Mouse (Mus musculus): Measurements from ENCODE around the gene Sema3e. TPM values are rescaled to one million over a fixed set of nuclear protein-coding genes. Genes with fewer than 3 reads are reported as not detected.

The Sema3e gene
- polyA plus RNA-seq, 1 experiment from 2014 or later, result 3.1 TPM

GRCm38 (mm10) chr5:14138725-14139124 lies 113.6 kb downstream of the Sema3e start:
- Histone ChIP-seq H3K36me3 (ENCODE audit: control insufficient read depth, insufficient read depth, low read length) (no peaks in the 10 kb centered on the region), H3K27ac (replicated peaks; ENCODE audit: low read depth, low read length) (no peak overlapping the region), H3K4me1 (ENCODE audit: control insufficient read depth, insufficient read depth, low read length) (no peaks in the 10 kb centered on the region), H3K9me3 (ENCODE audit: control insufficient read depth, low read length) (no peaks in the 10 kb centered on the region), H3K4me3 (replicated peaks; ENCODE audit: low read depth, low read length) (no peak overlapping the region), H3K27me3 (ENCODE audit: control insufficient read depth, insufficient read depth, low read length) (no peaks in the 10 kb centered on the region), H3K4me2 (ENCODE audit: low read length) (no peak overlapping the region), H3K9ac (replicated peaks; ENCODE audit: low read length) (no peak overlapping the region)
- DNase-seq (no peak), ATAC-seq (ENCODE audit: low FRiP score, low TSS enrichment) (no peak)
- WGBS, result 94% methylated on average over 1 of the region's 1 CpGs

- H3K4me2 ChIP-seq (ENCODE audit: low read length), result no peak overlapping the region
- H3K9me3 ChIP-seq (ENCODE audit: control insufficient read depth, low read length), result no peaks in the 10 kb centered on the region
- DNase-seq (no peak), ATAC-seq (ENCODE audit: low FRiP score, low TSS enrichment) (no peak)
- H3K4me3 ChIP-seq (replicated peaks; ENCODE audit: low read depth, low read length), result no peak overlapping the region
- H3K9ac ChIP-seq (replicated peaks; ENCODE audit: low read length), result no peak overlapping the region
- H3K27me3 ChIP-seq (ENCODE audit: control insufficient read depth, insufficient read depth, low read length), result no peaks in the 10 kb centered on the region
- WGBS, result 77% methylated on average over 5 of the region's 5 CpGs
- no peak overlapping the region for H3K27ac ChIP-seq (replicated peaks; ENCODE audit: low read depth, low read length)
- H3K36me3 ChIP-seq (ENCODE audit: control insufficient read depth, insufficient read depth, low read length), result no peaks in the 10 kb centered on the region
- H3K4me1 ChIP-seq (ENCODE audit: control insufficient read depth, insufficient read depth, low read length), result no peaks in the 10 kb centered on the region
These were observed 137.5 kb downstream of the Sema3e start for GRCm38 (mm10) chr5:14162579-14162978.

DNA sequence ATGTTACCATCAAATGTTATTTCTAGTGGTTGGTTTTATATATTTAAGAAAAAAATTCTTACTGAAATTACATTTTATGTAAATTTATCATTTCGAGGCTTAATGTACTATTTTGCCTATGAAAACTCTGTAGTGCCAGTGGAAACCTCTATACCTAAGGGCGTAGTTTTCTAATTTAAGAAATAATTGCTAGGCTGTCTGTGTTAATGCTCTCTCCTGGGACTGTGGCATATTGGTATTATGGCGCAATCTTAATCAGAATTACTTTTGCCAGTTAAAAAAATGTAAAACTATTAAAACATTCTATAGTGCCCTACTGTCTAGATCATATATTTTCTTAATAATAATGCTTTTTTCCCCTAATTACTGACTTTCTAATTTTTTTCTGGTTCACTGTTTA lies 138.2 kb downstream of the Sema3e start:
- no peak for ATAC-seq (ENCODE audit: low FRiP score, low TSS enrichment)
- Histone ChIP-seq H3K4me3 (replicated peaks; ENCODE audit: low read depth, low read length) (no peak overlapping the region), H3K4me2 (ENCODE audit: low read length) (no peak overlapping the region), H3K27me3 (ENCODE audit: control insufficient read depth, insufficient read depth, low read length) (no peaks in the 10 kb centered on the region), H3K27ac (replicated peaks; ENCODE audit: low read depth, low read length) (no peak overlapping the region), H3K4me1 (ENCODE audit: control insufficient read depth, insufficient read depth, low read length) (no peaks in the 10 kb centered on the region), H3K9me3 (ENCODE audit: control insufficient read depth, low read length) (no peaks in the 10 kb centered on the region), H3K9ac (replicated peaks; ENCODE audit: low read length) (no peak overlapping the region), H3K36me3 (ENCODE audit: control insufficient read depth, insufficient read depth, low read length) (no peaks in the 10 kb centered on the region)
- WGBS, result 80% methylated on average over 3 of the region's 3 CpGs
- no peak for DNase-seq

GRCm38 (mm10) chr5:14167776-14168175 lies 142.7 kb downstream of the Sema3e start:
- DNase-seq, result no peak
- H3K27ac ChIP-seq (replicated peaks; ENCODE audit: low read depth, low read length), result no peak overlapping the region
- no peak overlapping the region for H3K4me3 ChIP-seq (replicated peaks; ENCODE audit: low read depth, low read length)
- 69% methylated on average over 3 of the region's 3 CpGs for WGBS
- no peak overlapping the region for H3K4me2 ChIP-seq (ENCODE audit: low read length)
- H3K9me3 ChIP-seq (ENCODE audit: control insufficient read depth, low read length), result no peaks in the 10 kb centered on the region
- no peak overlapping the region for H3K9ac ChIP-seq (replicated peaks; ENCODE audit: low read length)
- no peak for ATAC-seq (ENCODE audit: low FRiP score, low TSS enrichment)
- no peaks in the 10 kb centered on the region for H3K27me3 ChIP-seq (ENCODE audit: control insufficient read depth, insufficient read depth, low read length)
- no peaks in the 10 kb centered on the region for H3K4me1 ChIP-seq (ENCODE audit: control insufficient read depth, insufficient read depth, low read length)
- H3K36me3 ChIP-seq (ENCODE audit: control insufficient read depth, insufficient read depth, low read length), result no peaks in the 10 kb centered on the region

- Histone ChIP-seq H3K27me3 (ENCODE audit: control insufficient read depth, insufficient read depth, low read length) (no peaks in the 10 kb centered on the region), H3K4me2 (ENCODE audit: low read length) (no peak overlapping the region), H3K36me3 (ENCODE audit: control insufficient read depth, insufficient read depth, low read length) (no peaks in the 10 kb centered on the region), H3K9me3 (ENCODE audit: control insufficient read depth, low read length) (no peaks in the 10 kb centered on the region), H3K4me1 (ENCODE audit: control insufficient read depth, insufficient read depth, low read length) (no peaks in the 10 kb centered on the region), H3K4me3 (replicated peaks; ENCODE audit: low read depth, low read length) (no peak overlapping the region), H3K27ac (replicated peaks; ENCODE audit: low read depth, low read length) (no peak overlapping the region), H3K9ac (replicated peaks; ENCODE audit: low read length) (no peak overlapping the region)
- WGBS, result 87% methylated on average over 10 of the region's 10 CpGs
- no peak for ATAC-seq (ENCODE audit: low FRiP score, low TSS enrichment)
- DNase-seq, result no peak
These were observed 148.5 kb downstream of the Sema3e start for GRCm38 (mm10) chr5:14173355-14174183.

DNA sequence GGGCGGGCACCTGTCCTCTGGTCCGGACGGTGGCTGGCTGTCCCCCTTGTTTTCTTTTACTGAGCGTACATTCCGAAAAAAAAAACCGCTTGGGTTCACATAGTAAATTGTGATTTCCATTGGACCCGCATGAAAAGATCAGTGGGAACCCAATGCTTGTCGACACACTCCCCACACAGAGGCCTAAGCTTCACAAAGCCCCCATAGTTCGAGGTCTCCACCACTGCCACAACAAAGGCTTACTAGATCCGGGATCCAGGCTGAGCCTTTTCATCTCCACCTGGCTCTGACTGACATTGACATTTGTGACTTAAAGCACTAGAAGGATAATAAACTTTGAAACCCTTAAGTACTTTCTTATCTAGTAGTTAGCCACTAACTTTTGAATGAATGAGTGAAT lies 155.5 kb downstream of the Sema3e start:
- H3K4me1 ChIP-seq (ENCODE audit: control insufficient read depth, insufficient read depth, low read length), result no peaks in the 10 kb centered on the region
- no peaks in the 10 kb centered on the region for H3K36me3 ChIP-seq (ENCODE audit: control insufficient read depth, insufficient read depth, low read length)
- 81% methylated on average over 10 of the region's 10 CpGs for WGBS
- H3K9ac ChIP-seq (replicated peaks; ENCODE audit: low read length), result no peak overlapping the region
- H3K9me3 ChIP-seq (ENCODE audit: control insufficient read depth, low read length), result no peaks in the 10 kb centered on the region
- H3K27ac ChIP-seq (replicated peaks; ENCODE audit: low read depth, low read length), result no peak overlapping the region
- ATAC-seq (ENCODE audit: low FRiP score, low TSS enrichment) (no peak), DNase-seq (no peak)
- no peaks in the 10 kb centered on the region for H3K27me3 ChIP-seq (ENCODE audit: control insufficient read depth, insufficient read depth, low read length)
- H3K4me2 ChIP-seq (ENCODE audit: low read length), result no peak overlapping the region
- H3K4me3 ChIP-seq (replicated peaks; ENCODE audit: low read depth, low read length), result no peak overlapping the region

- ATAC-seq (ENCODE audit: low FRiP score, low TSS enrichment) (no peak), DNase-seq (no peak)
- no peak overlapping the region for H3K27ac ChIP-seq (replicated peaks; ENCODE audit: low read depth, low read length)
- no peaks in the 10 kb centered on the region for H3K4me1 ChIP-seq (ENCODE audit: control insufficient read depth, insufficient read depth, low read length)
- 87% methylated on average over 11 of the region's 11 CpGs for WGBS
- no peak overlapping the region for H3K9ac ChIP-seq (replicated peaks; ENCODE audit: low read length)
- no peak overlapping the region for H3K4me3 ChIP-seq (replicated peaks; ENCODE audit: low read depth, low read length)
- H3K4me2 ChIP-seq (ENCODE audit: low read length), result no peak overlapping the region
- H3K9me3 ChIP-seq (ENCODE audit: control insufficient read depth, low read length), result no peaks in the 10 kb centered on the region
- H3K27me3 ChIP-seq (ENCODE audit: control insufficient read depth, insufficient read depth, low read length), result no peaks in the 10 kb centered on the region
- no peaks in the 10 kb centered on the region for H3K36me3 ChIP-seq (ENCODE audit: control insufficient read depth, insufficient read depth, low read length)
These were observed 157.1 kb downstream of the Sema3e start for GRCm38 (mm10) chr5:14182156-14182555.

DNA sequence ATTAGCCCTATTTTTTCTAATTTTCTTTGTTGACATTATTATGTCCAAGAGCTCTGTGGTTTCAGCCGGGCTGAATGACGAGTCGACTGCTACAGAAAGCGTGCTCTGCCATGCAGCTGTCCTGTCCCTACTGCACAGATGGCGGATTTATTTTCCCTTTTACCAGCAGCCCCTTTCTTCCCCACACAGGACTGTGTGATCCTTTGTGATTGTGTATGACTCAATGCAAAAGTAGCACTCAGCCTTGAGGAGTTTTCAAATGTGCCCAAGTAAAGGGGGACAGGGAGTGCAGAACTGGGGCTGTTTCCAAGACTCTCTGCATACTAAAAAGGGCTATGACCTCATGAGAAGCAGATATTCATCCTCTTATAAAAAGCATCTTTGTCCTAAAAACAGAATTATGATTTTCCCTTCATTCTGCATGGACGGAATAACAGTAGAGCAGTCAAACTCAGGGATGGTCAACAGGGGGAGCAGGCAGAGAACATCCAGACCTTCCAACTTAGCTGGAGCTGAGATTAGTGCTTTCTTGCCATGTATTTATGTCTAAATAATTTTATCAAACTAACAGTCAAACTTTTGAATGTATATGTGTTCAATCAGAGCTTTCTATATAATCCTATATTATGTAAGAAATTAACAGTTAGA lies 170.2 kb downstream of the Sema3e start:
- 29% methylated on average over 6 of the region's 6 CpGs for WGBS
- H3K27ac ChIP-seq (replicated peaks; ENCODE audit: low read depth, low read length), result peak overlapping the region; percentile 64; the same call in 1 of the 2 replicates
- H3K4me3 ChIP-seq (replicated peaks; ENCODE audit: low read depth, low read length), result no peak overlapping the region
- DNase-seq (peak; percentile 52), ATAC-seq (ENCODE audit: low FRiP score, low TSS enrichment) (peak; percentile 89; the same call in 1 of the 2 replicates)
- no peaks in the 10 kb centered on the region for H3K9me3 ChIP-seq (ENCODE audit: control insufficient read depth, low read length)
- H3K4me1 ChIP-seq (ENCODE audit: control insufficient read depth, insufficient read depth, low read length), result peaks cover 6% of the 10 kb centered on the region; the same call in 1 of the 2 replicates
- H3K4me2 ChIP-seq (ENCODE audit: low read length), result peak overlapping the region; percentile 30
- H3K9ac ChIP-seq (replicated peaks; ENCODE audit: low read length), result no peak overlapping the region; the same call in 1 of the 2 replicates
- no peaks in the 10 kb centered on the region for H3K36me3 ChIP-seq (ENCODE audit: control insufficient read depth, insufficient read depth, low read length)
- H3K27me3 ChIP-seq (ENCODE audit: control insufficient read depth, insufficient read depth, low read length), result no peaks in the 10 kb centered on the region
